Mouse (Mus musculus) testis, adult 2 months (tissue): ENCODE data around the gene Satb2.

Experiments
- CTCF ChIP-seq: fragments of 200-500 bp; IDR thresholded peaks from 2 replicates; pipeline ENCODE4 v1.5.1; 2012; ENCODE audit warnings: low read depth, mild to moderate bottlenecking, inconsistent platforms, low read length, moderate library complexity; ENCODE audit not compliant: control insufficient read depth, insufficient read depth, insufficient replicate concordance
- POLR2A ChIP-seq: fragments of 200-500 bp; IDR thresholded peaks from 2 replicates; pipeline ENCODE4 v1.6.1; 2012; ENCODE audit warnings: low read depth, mild to moderate bottlenecking, inconsistent platforms, low read length, moderate library complexity; ENCODE audit not compliant: control insufficient read depth

- no peak for TF ChIP-seq CTCF
- no peak for TF ChIP-seq POLR2A
Measured at GRCm38 (mm10) chr1:56888939-56889338, 89.5 kb downstream of the Satb2 start.
